ENCODE assay signal across 8 mouse cellular contexts in the genomic region with DNA sequence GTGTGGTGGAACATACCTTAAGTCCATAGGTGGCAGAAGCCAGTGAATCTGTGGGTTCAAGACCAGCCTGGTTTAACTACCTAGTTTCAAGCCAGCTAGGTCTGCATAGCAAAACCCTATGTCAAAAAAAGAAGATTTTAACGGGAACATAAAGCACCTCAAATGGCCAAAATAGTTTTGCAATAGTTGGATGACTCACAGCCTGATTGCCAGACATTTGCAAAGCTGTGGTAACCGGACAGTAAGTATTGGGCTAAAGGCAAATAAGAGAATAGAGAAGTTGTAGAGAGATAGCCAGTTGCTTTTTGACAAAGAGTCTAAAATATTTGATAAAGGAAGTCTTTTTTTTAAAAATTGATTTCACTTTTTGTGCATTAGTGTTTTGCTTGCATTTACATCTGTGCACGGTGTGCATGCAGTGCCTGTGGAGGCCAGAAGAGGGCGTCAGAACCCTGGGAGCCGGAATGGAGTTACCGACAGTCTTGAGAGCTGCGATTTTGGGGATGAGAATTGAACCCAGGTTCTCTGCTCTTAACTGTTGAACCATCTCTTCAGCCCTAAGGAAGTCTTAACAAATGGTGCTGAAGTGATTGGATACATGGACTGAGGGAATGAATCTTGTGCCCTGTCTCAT. TPM values are rescaled to one million over a fixed set of nuclear protein-coding genes. Genes with fewer than 3 reads are reported as not detected.
DNase-seq lines count a peak whose midpoint lies in the region; ATAC-seq and TF ChIP-seq lines count a peak whose summit lies in the region.

A gene (minus strand): TSS at position 75 of the 634 bp plus-strand sequence.

- 21% methylated on average over 7 of the region's 7 CpGs for WGBS in embryonic facial prominence, embryonic 10.5 days
- WGBS in hindbrain, embryonic 12.5 days, result 19% methylated on average over 7 of the region's 7 CpGs
- WGBS in limb, embryonic 14.5 days, result 24% methylated on average over 7 of the region's 7 CpGs
- WGBS in midbrain, postnatal 0 days, result 22% methylated on average over 7 of the region's 7 CpGs

- no peak within 1 kb of the TSS; the same call in 1 of the 2 replicates for H3K4me3 ChIP-seq in G1E (ENCODE audit: low read depth, low read length)
- no peak within 1 kb of the TSS for H3K4me3 ChIP-seq in embryonic facial prominence, embryonic 10.5 days
- H3K4me3 ChIP-seq in hindbrain, embryonic 12.5 days, result no peak within 1 kb of the TSS
- H3K4me3 ChIP-seq in limb, embryonic 14.5 days (replicated peaks; ENCODE audit: low read length), result no peak within 1 kb of the TSS
- H3K4me3 ChIP-seq in midbrain, postnatal 0 days (ENCODE audit: low read depth, low read length), result no peak within 1 kb of the TSS

- H3K27ac ChIP-seq in embryonic facial prominence, embryonic 10.5 days (replicated peaks), result no peak within 1 kb of the TSS
- H3K27ac ChIP-seq in hindbrain, embryonic 12.5 days, result no peak within 1 kb of the TSS
- no peak within 1 kb of the TSS for H3K27ac ChIP-seq in limb, embryonic 14.5 days (replicated peaks; ENCODE audit: low read depth, low read length)
- no peak within 1 kb of the TSS for H3K27ac ChIP-seq in midbrain, postnatal 0 days (ENCODE audit: low read depth, low read length)

- DNase-seq in gastrocnemius, postnatal 10 days, result no peak
- no peak for DNase-seq in gastrocnemius, adult 8-10 months (ENCODE audit: low spot score in 2 of 2)
- DNase-seq in G1E (ENCODE audit: low spot score), result no peak
- DNase-seq in embryonic facial prominence, embryonic 10.5 days (ENCODE audit: low spot score), result peak; percentile 52
- DNase-seq in limb, embryonic 14.5 days (ENCODE audit: low spot score), result no peak
- no peak for DNase-seq in midbrain, postnatal 0 days (ENCODE audit: low spot score)
- DNase-seq in urinary bladder, postnatal 25 days (ENCODE audit: low spot score), result no peak

- TF ChIP-seq POLR2A in limb, embryonic 14.5 days (IDR thresholded peaks at IDR 0.05; ENCODE audit: borderline replicate concordance, extremely low read depth, insufficient read depth, insufficient read length), result no peak

- H3K36me3 ChIP-seq in G1E (replicated peaks), result no peaks in the 10 kb centered on the region
- no peaks in the 10 kb centered on the region for H3K36me3 ChIP-seq in embryonic facial prominence, embryonic 10.5 days (replicated peaks)
- no peaks in the 10 kb centered on the region for H3K36me3 ChIP-seq in hindbrain, embryonic 12.5 days
- H3K36me3 ChIP-seq in limb, embryonic 14.5 days (ENCODE audit: control insufficient read depth, insufficient read depth, low read length), result no peaks in the 10 kb centered on the region
- H3K36me3 ChIP-seq in midbrain, postnatal 0 days (ENCODE audit: insufficient read depth, low read length), result no peaks in the 10 kb centered on the region

- no peak within 1 kb of the TSS for H3K9ac ChIP-seq in hindbrain, embryonic 12.5 days
- no peak within 1 kb of the TSS for H3K9ac ChIP-seq in limb, embryonic 14.5 days (ENCODE audit: low read depth, low read length, severe bottlenecking)
- H3K9ac ChIP-seq in midbrain, postnatal 0 days (replicated peaks; ENCODE audit: low read length, poor library complexity, severe bottlenecking), result no peak within 1 kb of the TSS

- H3K9me3 ChIP-seq in G1E (replicated peaks), result peaks cover 3% of the 10 kb centered on the region
- no peaks in the 10 kb centered on the region for H3K9me3 ChIP-seq in embryonic facial prominence, embryonic 10.5 days
- H3K9me3 ChIP-seq in hindbrain, embryonic 12.5 days (replicated peaks), result no peaks in the 10 kb centered on the region
- no peaks in the 10 kb centered on the region for H3K9me3 ChIP-seq in limb, embryonic 14.5 days (ENCODE audit: control insufficient read depth, low read length)
- H3K9me3 ChIP-seq in midbrain, postnatal 0 days (ENCODE audit: low read length), result no peaks in the 10 kb centered on the region

- H3K4me1 ChIP-seq in G1E (ENCODE audit: insufficient read depth, low read depth, low read length), result peaks cover 77% of the 10 kb centered on the region
- peaks cover 7% of the 10 kb centered on the region for H3K4me1 ChIP-seq in embryonic facial prominence, embryonic 10.5 days
- peaks cover 7% of the 10 kb centered on the region; the same call in 1 of the 2 replicates for H3K4me1 ChIP-seq in hindbrain, embryonic 12.5 days
- H3K4me1 ChIP-seq in limb, embryonic 14.5 days (ENCODE audit: control insufficient read depth, insufficient read depth, low read length), result no peaks in the 10 kb centered on the region
- no peaks in the 10 kb centered on the region for H3K4me1 ChIP-seq in midbrain, postnatal 0 days (ENCODE audit: insufficient read depth, low read length)

- peak; percentile 23; the same call in 1 of the 2 replicates for TF ChIP-seq CTCF in G1E (IDR thresholded peaks at IDR 0.05; ENCODE audit: low read depth, low read length)
- peak; percentile 67 for TF ChIP-seq CTCF in midbrain, postnatal 0 days (IDR thresholded peaks at IDR 0.05)

- H3K4me2 ChIP-seq in hindbrain, embryonic 12.5 days (replicated peaks), result no peak within 1 kb of the TSS
- H3K4me2 ChIP-seq in limb, embryonic 14.5 days (replicated peaks; ENCODE audit: low read depth, low read length, severe bottlenecking), result no peak within 1 kb of the TSS
- no peak within 1 kb of the TSS for H3K4me2 ChIP-seq in midbrain, postnatal 0 days (ENCODE audit: low read depth, low read length, poor library complexity, severe bottlenecking)

- H3K27me3 ChIP-seq in G1E (ENCODE audit: insufficient read depth, low read length), result 0 out of 2 replicates have a peak, but pooled peaks cover 4% of the 10 kb centered on the region
- H3K27me3 ChIP-seq in embryonic facial prominence, embryonic 10.5 days (replicated peaks; ENCODE audit: low read depth, poor library complexity, severe bottlenecking), result peaks cover 22% of the 10 kb centered on the region
- peaks cover 8% of the 10 kb centered on the region; the same call in 1 of the 2 replicates for H3K27me3 ChIP-seq in hindbrain, embryonic 12.5 days
- H3K27me3 ChIP-seq in limb, embryonic 14.5 days (ENCODE audit: control insufficient read depth, insufficient read depth, low read length), result no peaks in the 10 kb centered on the region
- no peaks in the 10 kb centered on the region for H3K27me3 ChIP-seq in midbrain, postnatal 0 days (ENCODE audit: insufficient read depth, low read length)

- ATAC-seq in G1E (ENCODE audit: extremely low read depth, insufficient number of reproducible peaks, low FRiP score, poor library complexity, severe bottlenecking), result no peak
- no peak for ATAC-seq in hindbrain, embryonic 12.5 days (ENCODE audit: low FRiP score)
- no peak for ATAC-seq in limb, embryonic 14.5 days (ENCODE audit: low FRiP score, low read depth)
- no peak for ATAC-seq in midbrain, postnatal 0 days (ENCODE audit: low FRiP score)

RNA-seq across cellular contexts. Expression of the gene that starts here (rescaled TPM):
- 10 to 100 TPM; 11.3 to 11.7 TPM for total RNA-seq in gastrocnemius, postnatal 10 days (2021)
- total RNA-seq in gastrocnemius, adult 8-10 months (2022), result 1 to 10 TPM; 7.2 to 8.1 (median 7.8) TPM
- total RNA-seq in G1E (2014; fragmentation: Nextera tagmentation), result 19.4 and 24.1 TPM in 2 replicates
- 126 and 146 TPM in 2 replicates for total RNA-seq in G1E (2017)
- 15.8 and 20.2 TPM in 2 replicates for polyA plus RNA-seq in G1E (2012)
- 7.1 and 7.2 TPM in 2 replicates for polyA plus RNA-seq in embryonic facial prominence, embryonic 10.5 days (2016; fragmentation: Nextera tagmentation; extraction: Ambion mirVana)
- polyA plus RNA-seq in hindbrain, embryonic 12.5 days (2016; fragmentation: Nextera tagmentation; extraction: Ambion mirVana), result 10.3 and 10.4 TPM in 2 replicates
- polyA plus RNA-seq in limb, embryonic 14.5 days (2012; rRNA removed), result 23.0 and 23.4 TPM in 2 replicates
- 14.1 and 17.1 TPM in 2 replicates for polyA plus RNA-seq in limb, embryonic 14.5 days (2014; fragmentation: Nextera tagmentation; extraction: Ambion mirVana)
- total RNA-seq in midbrain, postnatal 0 days (2014; rRNA removed), result 30.6 and 32.1 TPM in 2 replicates
- 22.0 and 24.5 TPM in 2 replicates for polyA plus RNA-seq in midbrain, postnatal 0 days (2015; fragmentation: Nextera tagmentation; extraction: Ambion mirVana)
